Comparison of ENCODE assay signal across 19 mouse cellular contexts in genomic region chr4:135704016-135704415, GRCm38 (mm10). TPM values are rescaled to one million over a fixed set of nuclear protein-coding genes. Genes with fewer than 3 reads are reported as not detected.
A peak's percentile ranks its signal among the peaks of the same experiment; 100 is the strongest.
DNase-seq lines count a peak whose midpoint lies in the region; ATAC-seq lines count a peak whose summit lies in the region.
"Had no signal": no experiment of that assay in that cellular context is flagged by ENCODE, and none has a peak within 500 bp of the region (broad histone marks: within the 10 kb centered on the region; RNA-seq: fewer than 3 reads in every experiment).

No protein-coding gene starts in this region.

- H3K9me3 ChIP-seq in heart, embryonic 11.5 days (replicated peaks; ENCODE audit: control insufficient read depth, low read length) = no peaks in the 10 kb centered on the region
- no peaks in the 10 kb centered on the region for H3K9me3 ChIP-seq in liver, embryonic 11.5 days (ENCODE audit: control insufficient read depth, low read length)
- H3K9me3 ChIP-seq: embryonic facial prominence, embryonic 10.5 days; heart, embryonic 15.5 days; limb, embryonic 10.5 days; midbrain, embryonic 15.5 days had no signal

- H3K4me2 ChIP-seq in heart, embryonic 11.5 days = no peak overlapping the region
- H3K4me2 ChIP-seq in liver, embryonic 11.5 days = no peak overlapping the region
- H3K4me2 ChIP-seq: heart, embryonic 15.5 days; lung, embryonic 14.5 days; midbrain, embryonic 15.5 days had no signal

- DNase-seq in heart, adult 11 months = peak; percentile 98
- peak; percentile 13 for DNase-seq in liver
- DNase-seq in liver, embryonic 11.5 days (ENCODE audit: low spot score) = no peak
- DNase-seq in kidney, postnatal 25 days = peak; percentile 46 to 75
- DNase-seq in cerebellum, adult 11 months = no peak
- no peak for DNase-seq in right cerebral cortex, adult 2 months (ENCODE audit: low spot score in 2 of 2)
- DNase-seq: cerebellum, postnatal 25 days; lung, embryonic 14.5 days had no signal

- WGBS in heart, embryonic 11.5 days (ENCODE audit: insufficient replicate concordance) = 49% methylated on average over 6 of the region's 6 CpGs
- 38% methylated on average over 6 of the region's 6 CpGs for WGBS in liver, embryonic 11.5 days

- no peak overlapping the region for H3K27ac ChIP-seq in heart, embryonic 11.5 days (ENCODE audit: low read depth, low read length)
- no peak overlapping the region for H3K27ac ChIP-seq in liver, embryonic 11.5 days (ENCODE audit: low read depth, low read length)
- H3K27ac ChIP-seq: embryonic facial prominence, embryonic 10.5 days; heart, embryonic 15.5 days; hindbrain, postnatal 0 days; limb, embryonic 10.5 days; macrophage; midbrain, embryonic 15.5 days had no signal

- H3K4me1 ChIP-seq in heart, embryonic 11.5 days (ENCODE audit: control insufficient read depth, insufficient read depth, low read length) = 0 out of 2 replicates have a peak, but pooled peaks cover 2% of the 10 kb centered on the region
- peaks cover 4% of the 10 kb centered on the region for H3K4me1 ChIP-seq in liver, embryonic 11.5 days (replicated peaks; ENCODE audit: control insufficient read depth, insufficient read depth, low read length)
- H3K4me1 ChIP-seq: heart, embryonic 15.5 days; midbrain, embryonic 15.5 days had no signal

- H3K36me3 ChIP-seq in heart, embryonic 11.5 days (ENCODE audit: control insufficient read depth, insufficient read depth, low read length) = no peaks in the 10 kb centered on the region
- no peaks in the 10 kb centered on the region for H3K36me3 ChIP-seq in liver, embryonic 11.5 days (ENCODE audit: control insufficient read depth, insufficient read depth, low read length)
- H3K36me3 ChIP-seq: embryonic facial prominence, embryonic 10.5 days; heart, embryonic 15.5 days; limb, embryonic 10.5 days; midbrain, embryonic 15.5 days had no signal

- peaks cover 8% of the 10 kb centered on the region for H3K27me3 ChIP-seq in heart, embryonic 11.5 days (ENCODE audit: control insufficient read depth, insufficient read depth, low read length)
- H3K27me3 ChIP-seq in liver, embryonic 11.5 days (replicated peaks; ENCODE audit: control insufficient read depth, insufficient read depth, low read length) = no peaks in the 10 kb centered on the region
- H3K27me3 ChIP-seq: Patski had no signal

- H3K9ac ChIP-seq in heart, embryonic 11.5 days (ENCODE audit: low read depth, low read length) = no peak overlapping the region
- no peak overlapping the region for H3K9ac ChIP-seq in liver, embryonic 11.5 days (ENCODE audit: low read depth, low read length)
- H3K9ac ChIP-seq: heart, embryonic 15.5 days; lung, embryonic 14.5 days; midbrain, embryonic 15.5 days had no signal

- H3K4me3 ChIP-seq in heart, embryonic 11.5 days (ENCODE audit: low read depth, low read length) = no peak overlapping the region
- H3K4me3 ChIP-seq in liver, embryonic 11.5 days (ENCODE audit: low read depth, low read length) = no peak overlapping the region
- H3K4me3 ChIP-seq: embryonic facial prominence, embryonic 10.5 days; erythroblast, embryonic 14.5 days; heart, embryonic 15.5 days; limb, embryonic 10.5 days; midbrain, embryonic 15.5 days had no signal

- ATAC-seq in heart, embryonic 11.5 days (replicated peaks; ENCODE audit: insufficient number of reproducible peaks, low FRiP score, low TSS enrichment) = no peak
- no peak for ATAC-seq in liver, embryonic 11.5 days (replicated peaks; ENCODE audit: low FRiP score)
- peak; percentile 79 for ATAC-seq in megakaryocyte-erythroid progenitor cell, adult 5-6 weeks (replicated peaks; ENCODE audit: low FRiP score, low TSS enrichment, poor library complexity, severe bottlenecking)
- ATAC-seq: hindbrain, postnatal 0 days; midbrain, embryonic 15.5 days; Patski had no signal

RNA-seq across cellular contexts. Expression of gene Ifnlr1, which starts 17.9 kb away (rescaled TPM):
- polyA plus RNA-seq in heart, embryonic 11.5 days (2014; fragmentation: Nextera tagmentation; extraction: Ambion mirVana) = 0.17 and 0.20 TPM in 2 replicates
- polyA plus RNA-seq in liver, embryonic 11.5 days (2014; fragmentation: Nextera tagmentation; extraction: Ambion mirVana) = 0.07 and 0.13 TPM in 2 replicates
- 0.28 and 1.6 TPM in 2 replicates for total RNA-seq in megakaryocyte-erythroid progenitor cell, adult 5-6 weeks (2014; fragmentation: Nextera tagmentation)
- total RNA-seq in megakaryocyte-erythroid progenitor cell, adult 5-6 weeks (2017) = 0.15 and 0.28 TPM in 2 replicates
- polyA plus RNA-seq: erythroblast, embryonic 14.5 days had no signal

RNA-seq across cellular contexts. Expression of gene Il22ra1, which starts 24.0 kb away (rescaled TPM):
- not detected in 2 replicates for polyA plus RNA-seq in heart, embryonic 11.5 days (2014; fragmentation: Nextera tagmentation; extraction: Ambion mirVana)
- polyA plus RNA-seq in liver, embryonic 11.5 days (2014; fragmentation: Nextera tagmentation; extraction: Ambion mirVana) = 0.10 and 0.49 TPM in 2 replicates
- total RNA-seq in megakaryocyte-erythroid progenitor cell, adult 5-6 weeks (2014; fragmentation: Nextera tagmentation) = not detected in 2 replicates
- not detected in 2 replicates for total RNA-seq in megakaryocyte-erythroid progenitor cell, adult 5-6 weeks (2017)
- total RNA-seq: gastrocnemius, adult 8-10 months had no signal
- polyA plus RNA-seq: hindbrain, postnatal 0 days; limb, embryonic 10.5 days; lung, embryonic 14.5 days; macrophage; midbrain, embryonic 15.5 days; Patski had no signal

RNA-seq across cellular contexts. Expression of gene Myom3, which starts 55.5 kb away (rescaled TPM):
- not detected in 2 replicates for polyA plus RNA-seq in heart, embryonic 11.5 days (2014; fragmentation: Nextera tagmentation; extraction: Ambion mirVana)
- 0.11 TPM in 1 of 2 replicates, not detected in the other for polyA plus RNA-seq in liver, embryonic 11.5 days (2014; fragmentation: Nextera tagmentation; extraction: Ambion mirVana)
- not detected in 2 replicates for total RNA-seq in megakaryocyte-erythroid progenitor cell, adult 5-6 weeks (2014; fragmentation: Nextera tagmentation)
- not detected in 2 replicates for total RNA-seq in megakaryocyte-erythroid progenitor cell, adult 5-6 weeks (2017)
- polyA plus RNA-seq: embryonic facial prominence, embryonic 10.5 days; erythroblast, embryonic 14.5 days; lung, embryonic 14.5 days had no signal

Comparison
In these comparisons a context has a peak if more than half of its experiments do, and no peak if none do; other contexts are left out.
1. DNase-seq: peak in heart, adult 11 months (single experiment), liver (single experiment) and kidney, postnatal 25 days (2 of 2); none in liver, embryonic 11.5 days (single experiment), cerebellum, adult 11 months (single experiment) and right cerebral cortex, adult 2 months (0 of 2).